Mouse (Mus musculus): ENCODE data around the gene Gpm6a. TPM values are rescaled to one million over a fixed set of nuclear protein-coding genes. Genes with fewer than 3 reads are reported as not detected.

Gpm6a gene
- polyA plus RNA-seq, 1 experiment = 2.5 TPM

- TF ChIP-seq CTCF (IDR thresholded peaks at IDR 0.05; ENCODE audit: control insufficient read depth, insufficient read depth, low read length) (no peak), POLR2A (IDR thresholded peaks at IDR 0.05; ENCODE audit: borderline replicate concordance, control insufficient read depth, low read depth, low read length) (no peak)
- Histone ChIP-seq H3K27ac (ENCODE audit: control insufficient read depth, insufficient read depth, low read depth, low read length, poor library complexity) (no peak overlapping the region), H3K4me3 (replicated peaks; ENCODE audit: control insufficient read depth, low read depth, low read length) (no peak overlapping the region), H3K4me1 (ENCODE audit: control insufficient read depth, insufficient read depth, low read length) (no peaks in the 10 kb centered on the region)
- WGBS = 78% methylated on average over 3 of the region's 3 CpGs
Measured at GRCm38 (mm10) chr8:54955456-54955800, 785 bp downstream of the Gpm6a start.

GRCm38 (mm10) chr8:54955935-54956573 lies 1.4 kb downstream of the Gpm6a start:
- TF ChIP-seq CTCF (IDR thresholded peaks at IDR 0.05; ENCODE audit: control insufficient read depth, insufficient read depth, low read length) (no peak), POLR2A (IDR thresholded peaks at IDR 0.05; ENCODE audit: borderline replicate concordance, control insufficient read depth, low read depth, low read length) (no peak)
- H3K4me1 ChIP-seq (ENCODE audit: control insufficient read depth, insufficient read depth, low read length) = no peaks in the 10 kb centered on the region

GRCm38 (mm10) chr8:54956787-54957186 lies 2.1 kb downstream of the Gpm6a start:
- TF ChIP-seq POLR2A (IDR thresholded peaks at IDR 0.05; ENCODE audit: borderline replicate concordance, control insufficient read depth, low read depth, low read length) (no peak), CTCF (IDR thresholded peaks at IDR 0.05; ENCODE audit: control insufficient read depth, insufficient read depth, low read length) (no peak)
- Histone ChIP-seq H3K4me3 (replicated peaks; ENCODE audit: control insufficient read depth, low read depth, low read length) (no peak overlapping the region), H3K27ac (ENCODE audit: control insufficient read depth, insufficient read depth, low read depth, low read length, poor library complexity) (no peak overlapping the region), H3K4me1 (ENCODE audit: control insufficient read depth, insufficient read depth, low read length) (no peaks in the 10 kb centered on the region)
- 72% methylated on average over 3 of the region's 3 CpGs for WGBS

More at GRCm38 (mm10) chr8:54955935-54956573, 1.4 kb downstream of the Gpm6a start:
- 70% methylated on average over 6 of the region's 6 CpGs for WGBS
- H3K4me3 ChIP-seq (replicated peaks; ENCODE audit: control insufficient read depth, low read depth, low read length) = no peak overlapping the region
- H3K27ac ChIP-seq (ENCODE audit: control insufficient read depth, insufficient read depth, low read depth, low read length, poor library complexity) = no peak overlapping the region

- no peak for TF ChIP-seq POLR2A (IDR thresholded peaks at IDR 0.05; ENCODE audit: borderline replicate concordance, control insufficient read depth, low read depth, low read length)
- no peak for TF ChIP-seq CTCF (IDR thresholded peaks at IDR 0.05; ENCODE audit: control insufficient read depth, insufficient read depth, low read length)
- WGBS = 72% methylated on average over 3 of the region's 3 CpGs
Measured at GRCm38 (mm10) chr8:54957506-54957905, 2.9 kb downstream of the Gpm6a start.

GRCm38 (mm10) chr8:54961571-54961970 lies 6.9 kb downstream of the Gpm6a start:
- H3K27ac ChIP-seq (ENCODE audit: control insufficient read depth, insufficient read depth, low read depth, low read length, poor library complexity) = no peak overlapping the region
- TF ChIP-seq CTCF (IDR thresholded peaks at IDR 0.05; ENCODE audit: control insufficient read depth, insufficient read depth, low read length) = no peak
- TF ChIP-seq POLR2A (IDR thresholded peaks at IDR 0.05; ENCODE audit: borderline replicate concordance, control insufficient read depth, low read depth, low read length) = no peak
- no peak overlapping the region for H3K4me3 ChIP-seq (replicated peaks; ENCODE audit: control insufficient read depth, low read depth, low read length)
- no peaks in the 10 kb centered on the region for H3K4me1 ChIP-seq (ENCODE audit: control insufficient read depth, insufficient read depth, low read length)

More at GRCm38 (mm10) chr8:54957506-54957905, 2.9 kb downstream of the Gpm6a start:
- Histone ChIP-seq H3K27ac (ENCODE audit: control insufficient read depth, insufficient read depth, low read depth, low read length, poor library complexity) (no peak overlapping the region), H3K4me3 (replicated peaks; ENCODE audit: control insufficient read depth, low read depth, low read length) (no peak overlapping the region), H3K4me1 (ENCODE audit: control insufficient read depth, insufficient read depth, low read length) (no peaks in the 10 kb centered on the region)

GRCm38 (mm10) chr8:54975020-54975419 lies 20.4 kb downstream of the Gpm6a start:
- WGBS = 62% methylated on average over 1 of the region's 1 CpGs
- no peak for TF ChIP-seq CTCF (IDR thresholded peaks at IDR 0.05; ENCODE audit: control insufficient read depth, insufficient read depth, low read length)
- no peak for TF ChIP-seq POLR2A (IDR thresholded peaks at IDR 0.05; ENCODE audit: borderline replicate concordance, control insufficient read depth, low read depth, low read length)
- no peak overlapping the region for H3K27ac ChIP-seq (ENCODE audit: control insufficient read depth, insufficient read depth, low read depth, low read length, poor library complexity)
- H3K4me3 ChIP-seq (replicated peaks; ENCODE audit: control insufficient read depth, low read depth, low read length) = no peak overlapping the region
- H3K4me1 ChIP-seq (ENCODE audit: control insufficient read depth, insufficient read depth, low read length) = no peaks in the 10 kb centered on the region

- Histone ChIP-seq H3K4me1 (ENCODE audit: control insufficient read depth, insufficient read depth, low read length) (no peaks in the 10 kb centered on the region), H3K4me3 (replicated peaks; ENCODE audit: control insufficient read depth, low read depth, low read length) (no peak overlapping the region), H3K27ac (ENCODE audit: control insufficient read depth, insufficient read depth, low read depth, low read length, poor library complexity) (no peak overlapping the region)
- WGBS = 62% methylated on average over 2 of the region's 2 CpGs
- TF ChIP-seq POLR2A (IDR thresholded peaks at IDR 0.05; ENCODE audit: borderline replicate concordance, control insufficient read depth, low read depth, low read length) = no peak
- TF ChIP-seq CTCF (IDR thresholded peaks at IDR 0.05; ENCODE audit: control insufficient read depth, insufficient read depth, low read length) = no peak
Measured at GRCm38 (mm10) chr8:54975506-54975905, 20.9 kb downstream of the Gpm6a start.

GRCm38 (mm10) chr8:54975927-54976326 lies 21.3 kb downstream of the Gpm6a start:
- TF ChIP-seq CTCF (IDR thresholded peaks at IDR 0.05; ENCODE audit: control insufficient read depth, insufficient read depth, low read length) (no peak), POLR2A (IDR thresholded peaks at IDR 0.05; ENCODE audit: borderline replicate concordance, control insufficient read depth, low read depth, low read length) (no peak)
- Histone ChIP-seq H3K27ac (ENCODE audit: control insufficient read depth, insufficient read depth, low read depth, low read length, poor library complexity) (no peak overlapping the region), H3K4me1 (ENCODE audit: control insufficient read depth, insufficient read depth, low read length) (no peaks in the 10 kb centered on the region), H3K4me3 (replicated peaks; ENCODE audit: control insufficient read depth, low read depth, low read length) (no peak overlapping the region)
- 87% methylated on average over 2 of the region's 2 CpGs for WGBS

GRCm38 (mm10) chr8:54976663-54977062 lies 22.0 kb downstream of the Gpm6a start:
- TF ChIP-seq POLR2A (IDR thresholded peaks at IDR 0.05; ENCODE audit: borderline replicate concordance, control insufficient read depth, low read depth, low read length) = no peak
- TF ChIP-seq CTCF (IDR thresholded peaks at IDR 0.05; ENCODE audit: control insufficient read depth, insufficient read depth, low read length) = no peak
- Histone ChIP-seq H3K4me3 (replicated peaks; ENCODE audit: control insufficient read depth, low read depth, low read length) (no peak overlapping the region), H3K4me1 (ENCODE audit: control insufficient read depth, insufficient read depth, low read length) (no peaks in the 10 kb centered on the region), H3K27ac (ENCODE audit: control insufficient read depth, insufficient read depth, low read depth, low read length, poor library complexity) (no peak overlapping the region)
- 64% methylated on average over 1 of the region's 1 CpGs for WGBS
